Mouse (Mus musculus) forebrain, embryonic 11.5 days (tissue): ENCODE measurements at regions not wholly inside any gene's neighbourhood (a gene's known extent, or its start where the extent isn't known, plus 50 kb on each side); places are given as distances from the start of the nearest gene placed in this dataset.

Experiments used
- ATAC-seq: fragments of 200-750 bp; cut with Nextera tagmentation; replicated peaks from 2 replicates; pipeline ENCODE4 v1.8.0; 2017; ENCODE audit warnings: moderate TSS enrichment; ENCODE audit not compliant: low FRiP score
- DNase-seq: peaks from one replicate; pipeline ENCODE4 v3.0.0-alpha.2; 2017; ENCODE audit warnings: low spot score
- H3K27ac ChIP-seq: fragments of 300-500 bp; sonication (generic); 2 replicates; pipeline ENCODE4 v1.5.1; 2014; ENCODE audit warnings: low read depth, low read length
- H3K27me3 ChIP-seq: fragments of 300-500 bp; sonication (generic); 2 replicates; pipeline ENCODE4 v1.6.1; 2014; ENCODE audit warnings: mild to moderate bottlenecking, low read length, mixed read lengths; ENCODE audit not compliant: control insufficient read depth, insufficient read depth
- H3K36me3 ChIP-seq: fragments of 300-500 bp; sonication (generic); 2 replicates; pipeline ENCODE4 v1.6.1; 2014; ENCODE audit warnings: mild to moderate bottlenecking, low read length, moderate library complexity, mixed read lengths; ENCODE audit not compliant: control insufficient read depth, insufficient read depth
- H3K4me1 ChIP-seq: fragments of 300-500 bp; sonication (generic); replicated peaks from 2 replicates; pipeline ENCODE4 v1.6.1; 2014; ENCODE audit warnings: low read length, mixed read lengths; ENCODE audit not compliant: control insufficient read depth, insufficient read depth
- H3K4me2 ChIP-seq: fragments of 300-500 bp; sonication (generic); 2 replicates; pipeline ENCODE4 v1.6.1; 2014; ENCODE audit warnings: low read depth, mild to moderate bottlenecking, low read length, moderate library complexity, mixed read lengths; ENCODE audit not compliant: severe bottlenecking
- H3K4me3 ChIP-seq: fragments of 300-500 bp; sonication (generic); 2 replicates; pipeline ENCODE4 v1.5.1; 2014; ENCODE audit warnings: low read depth, low read length
- H3K9ac ChIP-seq: fragments of 300-500 bp; sonication (generic); 2 replicates; pipeline ENCODE4 v1.6.1; 2014; ENCODE audit warnings: low read length
- H3K9me3 ChIP-seq: fragments of 300-500 bp; sonication (generic); 2 replicates; pipeline ENCODE4 v1.6.1; 2016; ENCODE audit warnings: low read length, mixed read lengths; ENCODE audit not compliant: control insufficient read depth
- WGBS: fragments of 180-500 bp; shearing (Covaris S2); extraction: QIAGEN DNeasy Blood & Tissue Kit; methylation state at CpG from one replicate; pipeline ENCODE4 v1.1.7; 2014; 5-methylcytosine and 5-hydroxymethylcytosine counted together

- WGBS: 67% methylated on average over 11 of the region's 11 CpGs
- ATAC-seq: no peak
- H3K4me2 ChIP-seq: no peak overlapping the region
- H3K27me3 ChIP-seq: no peaks in the 10 kb centered on the region
- no peak overlapping the region for H3K9ac ChIP-seq
- peak; percentile 51 for DNase-seq
- H3K9me3 ChIP-seq: no peaks in the 10 kb centered on the region
- H3K4me3 ChIP-seq: no peak overlapping the region
- no peak overlapping the region for H3K27ac ChIP-seq
- H3K4me1 ChIP-seq: peaks cover 9% of the 10 kb centered on the region; the same call in 1 of the 2 replicates
- H3K36me3 ChIP-seq: no peaks in the 10 kb centered on the region
Measured at GRCm38 (mm10) chr12:110023192-110024101, 255.4 kb upstream of the Dio3 start.

- WGBS: 90% methylated on average over 9 of the region's 9 CpGs
- H3K9me3 ChIP-seq: no peaks in the 10 kb centered on the region
- no peaks in the 10 kb centered on the region for H3K27me3 ChIP-seq
- no peak overlapping the region for H3K4me2 ChIP-seq
- peaks cover 9% of the 10 kb centered on the region; the same call in 1 of the 2 replicates for H3K4me1 ChIP-seq
- no peak for ATAC-seq
- no peak overlapping the region for H3K27ac ChIP-seq
- no peaks in the 10 kb centered on the region for H3K36me3 ChIP-seq
- H3K4me3 ChIP-seq: no peak overlapping the region
- no peak for DNase-seq
- H3K9ac ChIP-seq: no peak overlapping the region
Measured at GRCm38 (mm10) chr12:110024295-110024694, 254.6 kb upstream of the Dio3 start.

DNA sequence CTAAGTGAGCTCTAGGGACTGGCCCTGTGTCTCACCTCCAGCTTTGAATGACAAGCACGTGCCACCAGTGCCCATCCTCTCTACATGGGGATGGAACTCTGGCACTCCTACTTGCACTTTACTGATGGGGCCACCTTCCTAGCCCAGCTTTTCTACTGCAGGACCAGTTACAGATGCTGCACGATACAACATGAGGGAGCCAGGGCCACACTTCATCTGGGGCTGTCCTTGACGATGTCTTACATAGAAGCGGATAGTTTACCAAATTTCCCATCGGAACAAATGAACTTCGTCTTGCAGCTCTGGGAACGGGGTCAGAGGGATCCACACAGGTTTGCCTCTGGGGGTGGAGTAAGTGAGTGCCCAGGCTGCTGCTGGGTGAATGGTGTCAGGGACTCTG is 253.7 kb upstream of the Dio3 start:
- WGBS: 93% methylated on average over 7 of the region's 7 CpGs
- H3K9ac ChIP-seq: no peak overlapping the region

GRCm38 (mm10) chr12:110026033-110026750 is 252.7 kb upstream of the Dio3 start:
- 45% methylated on average over 11 of the region's 11 CpGs for WGBS
- ATAC-seq: no peak; the same call in 1 of the 2 replicates
- Histone ChIP-seq H3K4me2 (no peak overlapping the region), H3K36me3 (no peaks in the 10 kb centered on the region), H3K9me3 (no peaks in the 10 kb centered on the region), H3K4me3 (no peak overlapping the region), H3K27ac (no peak overlapping the region), H3K4me1 (peaks cover 9% of the 10 kb centered on the region; the same call in 1 of the 2 replicates), H3K9ac (no peak overlapping the region), H3K27me3 (no peaks in the 10 kb centered on the region)
- DNase-seq: no peak

More for the DNA sequence above, 253.7 kb upstream of the Dio3 start:
- ATAC-seq: no peak
- Histone ChIP-seq H3K27ac (no peak overlapping the region), H3K36me3 (no peaks in the 10 kb centered on the region), H3K4me2 (no peak overlapping the region), H3K27me3 (no peaks in the 10 kb centered on the region), H3K4me3 (no peak overlapping the region), H3K9me3 (no peaks in the 10 kb centered on the region), H3K4me1 (peaks cover 9% of the 10 kb centered on the region; the same call in 1 of the 2 replicates)
- DNase-seq: no peak

DNA sequence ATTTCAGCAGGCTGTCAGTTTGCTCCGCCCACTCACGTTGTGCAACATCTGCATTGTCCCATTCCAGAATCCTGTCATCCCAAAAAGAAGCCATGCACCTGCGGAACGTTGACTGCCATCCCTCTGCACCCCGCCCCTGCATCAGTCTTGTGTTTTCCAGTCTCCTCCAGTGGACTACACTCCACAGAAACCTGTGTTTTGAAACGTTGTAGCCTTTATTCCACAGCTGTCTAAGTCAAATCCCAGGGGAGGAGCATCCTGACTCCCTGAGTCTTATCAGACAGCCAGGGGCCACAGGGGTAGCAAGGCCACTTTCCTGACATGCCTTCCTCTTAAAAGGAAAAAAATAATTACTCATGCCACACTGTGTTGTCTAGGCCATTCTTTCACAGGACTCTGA is 251.5 kb upstream of the Dio3 start:
- WGBS: 78% methylated on average over 6 of the region's 6 CpGs
- DNase-seq (no peak), ATAC-seq (no peak)
- Histone ChIP-seq H3K27me3 (no peaks in the 10 kb centered on the region), H3K27ac (no peak overlapping the region), H3K9me3 (no peaks in the 10 kb centered on the region), H3K4me2 (no peak overlapping the region), H3K4me3 (no peak overlapping the region), H3K36me3 (no peaks in the 10 kb centered on the region), H3K4me1 (peaks cover 9% of the 10 kb centered on the region; the same call in 1 of the 2 replicates), H3K9ac (no peak overlapping the region)

DNA sequence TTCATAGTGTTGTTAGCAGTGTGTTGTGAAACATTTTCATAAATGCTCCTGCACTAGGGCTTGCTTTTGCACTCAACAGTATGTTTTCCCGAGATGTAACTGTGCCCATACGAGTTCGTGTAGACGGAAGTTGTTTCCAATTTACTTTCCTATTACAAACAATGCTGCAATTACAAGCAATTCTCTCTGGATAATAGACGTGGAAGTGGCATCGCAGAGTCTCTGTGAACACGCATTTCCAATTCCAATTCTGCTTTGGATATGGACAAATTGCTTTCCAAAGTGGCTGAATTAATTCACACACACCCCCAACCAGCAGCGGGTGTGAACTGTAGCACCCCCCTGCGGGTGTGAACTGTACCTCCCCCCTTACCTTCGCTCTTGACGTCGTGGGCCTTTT is 250.9 kb upstream of the Dio3 start:
- Histone ChIP-seq H3K9me3 (no peaks in the 10 kb centered on the region), H3K4me2 (no peak overlapping the region), H3K27ac (no peak overlapping the region), H3K4me1 (peaks cover 9% of the 10 kb centered on the region; the same call in 1 of the 2 replicates), H3K36me3 (no peaks in the 10 kb centered on the region), H3K9ac (no peak overlapping the region), H3K4me3 (no peak overlapping the region), H3K27me3 (no peaks in the 10 kb centered on the region)
- peak; percentile 7 for DNase-seq
- WGBS: 77% methylated on average over 12 of the region's 12 CpGs
- ATAC-seq: no peak

DNA sequence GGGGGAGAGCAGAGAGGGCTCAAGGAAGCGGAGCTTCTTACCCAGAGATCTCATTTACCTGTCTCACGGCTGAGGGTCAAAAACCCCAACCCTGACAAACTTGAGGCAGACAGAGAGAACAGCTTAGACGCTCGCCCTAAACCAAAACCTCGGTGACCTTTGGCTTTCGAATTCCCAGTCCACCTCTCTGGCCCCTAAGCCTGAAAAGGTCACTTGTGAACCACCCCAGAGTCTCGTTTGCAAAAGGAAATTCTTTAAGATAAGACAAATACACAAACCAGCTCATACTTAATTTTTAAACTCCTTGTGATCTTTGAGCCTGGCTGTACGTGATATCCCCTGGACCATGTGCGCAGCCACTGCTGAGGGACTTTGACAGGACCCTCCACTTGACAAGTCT is 250.2 kb upstream of the Dio3 start:
- ATAC-seq: no peak
- peaks cover 9% of the 10 kb centered on the region; the same call in 1 of the 2 replicates for H3K4me1 ChIP-seq
- no peak overlapping the region for H3K4me3 ChIP-seq

GRCm38 (mm10) chr12:110031326-110031725 is 247.5 kb upstream of the Dio3 start:
- Histone ChIP-seq H3K4me1 (peaks cover 1% of the 10 kb centered on the region; the same call in 1 of the 2 replicates), H3K27ac (no peak overlapping the region), H3K4me2 (no peak overlapping the region), H3K4me3 (no peak overlapping the region), H3K9ac (no peak overlapping the region), H3K27me3 (no peaks in the 10 kb centered on the region), H3K36me3 (no peaks in the 10 kb centered on the region), H3K9me3 (no peaks in the 10 kb centered on the region)
- no peak for ATAC-seq
- WGBS: 51% methylated on average over 6 of the region's 6 CpGs
- no peak for DNase-seq

More for the DNA sequence above, 250.2 kb upstream of the Dio3 start:
- H3K27ac ChIP-seq: no peak overlapping the region
- H3K9me3 ChIP-seq: no peaks in the 10 kb centered on the region
- no peak overlapping the region for H3K9ac ChIP-seq
- DNase-seq: no peak
- no peaks in the 10 kb centered on the region for H3K27me3 ChIP-seq
- no peak overlapping the region for H3K4me2 ChIP-seq
- no peaks in the 10 kb centered on the region for H3K36me3 ChIP-seq
- WGBS: 66% methylated on average over 9 of the region's 9 CpGs
